Mouse (Mus musculus): ENCODE measurements around the gene Cd59b.
A peak's percentile ranks its signal among the peaks of the same experiment; 100 is the strongest.
"Not testable (repeated sequence)": the region's sequence is repeated elsewhere in the genome, so short reads cannot be mapped to it uniquely, and the experiment has no call there.

Cd59b gene

DNA sequence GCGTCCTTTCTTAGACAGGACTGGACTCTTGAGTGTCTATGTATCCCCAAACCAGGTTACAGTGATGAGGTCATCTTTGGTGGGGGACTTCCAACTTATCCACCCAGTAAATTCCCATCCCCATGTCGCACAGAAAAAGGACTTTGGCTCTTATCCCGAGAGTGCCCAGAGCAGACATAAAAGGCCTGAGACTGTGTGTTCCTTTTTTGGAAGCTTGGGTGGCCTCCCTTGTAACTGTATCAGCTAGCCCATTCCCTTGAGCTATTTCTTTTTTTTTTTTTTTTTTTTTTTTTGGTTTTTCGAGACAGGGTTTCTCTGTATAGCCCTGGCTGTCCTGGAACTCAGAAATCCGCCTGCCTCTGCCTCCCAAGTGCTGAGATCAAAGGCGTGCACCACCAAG is 4.1 kb upstream of the Cd59b start, which contains the start of gene Gm10912:
Gene Gm10912 (plus strand): TSS at position 301 of the 400 bp plus-strand sequence.
- not testable (repeated sequence) for DNase-seq (ENCODE audit: low spot score)

DNA sequence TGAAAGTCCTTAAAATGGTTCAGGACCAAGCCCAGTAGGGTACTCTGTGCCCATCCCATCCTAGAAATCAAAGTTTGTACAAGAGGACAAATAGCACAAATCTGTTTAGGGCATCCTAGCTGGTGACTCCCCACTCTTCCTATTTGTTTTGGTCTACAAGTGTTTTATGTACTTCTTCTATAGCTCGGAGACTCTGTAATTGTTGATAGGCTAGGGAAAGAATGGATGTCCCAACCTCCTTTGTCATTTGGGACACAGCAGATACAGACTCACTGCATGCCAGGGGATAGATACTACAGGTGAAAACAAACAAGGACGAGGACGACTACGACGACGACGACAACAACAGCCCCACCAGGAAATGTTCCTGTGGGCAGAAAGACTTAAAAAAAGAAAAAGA is 1.2 kb upstream of the Cd59b start, which contains the start of gene Gm10799:
Gene Gm10799 (minus strand): TSS at position 101 of the 400 bp plus-strand sequence.
- not testable (repeated sequence) for DNase-seq (ENCODE audit: low spot score)

DNA sequence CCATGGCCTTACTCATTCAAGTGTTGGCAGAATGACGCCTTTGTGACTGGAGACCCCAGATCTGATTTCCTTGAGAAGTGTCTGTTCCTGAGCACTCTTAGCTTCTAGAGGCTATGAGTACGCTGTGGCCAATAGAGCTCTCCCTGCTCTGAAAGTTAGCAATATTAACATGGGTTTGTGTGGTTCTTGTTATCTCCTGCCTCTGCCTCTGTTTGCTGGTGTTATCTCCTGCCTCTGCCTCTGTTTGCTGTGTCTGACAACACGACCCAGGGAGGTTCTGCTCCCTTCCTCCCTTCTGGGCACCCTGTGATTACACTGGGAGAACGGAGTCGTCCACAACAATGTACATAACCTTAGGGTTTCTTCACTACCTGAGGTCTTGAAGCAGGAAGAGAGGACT is 8.6 kb downstream of the Cd59b start:
- not testable (repeated sequence) for DNase-seq (ENCODE audit: low spot score)

DNA sequence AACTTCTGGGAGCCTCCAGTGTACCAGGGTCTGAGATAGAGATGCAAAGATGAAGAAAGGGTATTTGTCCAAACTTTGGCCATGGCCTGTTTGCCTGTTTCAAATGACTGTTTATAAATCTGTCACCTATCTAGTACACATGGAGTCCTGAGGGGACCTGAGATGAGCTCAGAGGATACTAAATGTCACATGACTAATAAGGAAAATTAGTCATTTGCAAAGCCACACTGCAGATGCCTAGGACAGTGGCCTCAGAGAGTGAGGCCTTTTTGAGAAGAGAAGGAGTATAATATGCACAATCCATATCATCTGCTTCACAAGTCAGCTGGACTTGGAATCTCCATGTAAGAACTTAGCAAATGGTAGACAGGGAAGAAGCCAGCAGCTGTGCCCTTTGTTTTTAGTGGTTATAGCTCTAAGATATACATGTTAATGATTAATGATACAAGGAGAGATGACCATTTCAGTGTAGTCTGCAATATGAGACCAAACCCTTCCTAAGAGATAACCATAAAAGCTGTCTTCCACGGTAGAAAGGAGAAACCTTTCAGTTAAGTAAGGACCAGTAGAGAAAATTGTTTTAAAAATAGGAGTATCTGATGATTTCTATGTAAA is 11.9 kb downstream of the Cd59b start:
- DNase-seq (ENCODE audit: low spot score): not testable (repeated sequence)

DNA sequence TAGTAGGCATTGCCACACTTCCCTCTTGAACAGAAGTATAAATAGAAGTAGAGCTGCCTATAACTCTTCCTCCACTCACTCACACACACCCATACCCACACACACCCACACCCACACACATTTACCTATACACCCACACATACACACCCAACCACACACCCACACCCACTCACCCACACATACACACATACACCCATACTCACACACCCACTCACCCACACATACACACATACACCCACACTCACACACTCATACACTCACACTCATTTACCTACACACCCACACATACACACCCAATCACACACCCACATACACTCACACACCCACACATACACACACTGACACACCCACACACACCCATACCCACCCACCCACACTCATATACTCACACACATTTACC is 12.8 kb downstream of the Cd59b start:
- DNase-seq (ENCODE audit: low spot score): no peak

DNA sequence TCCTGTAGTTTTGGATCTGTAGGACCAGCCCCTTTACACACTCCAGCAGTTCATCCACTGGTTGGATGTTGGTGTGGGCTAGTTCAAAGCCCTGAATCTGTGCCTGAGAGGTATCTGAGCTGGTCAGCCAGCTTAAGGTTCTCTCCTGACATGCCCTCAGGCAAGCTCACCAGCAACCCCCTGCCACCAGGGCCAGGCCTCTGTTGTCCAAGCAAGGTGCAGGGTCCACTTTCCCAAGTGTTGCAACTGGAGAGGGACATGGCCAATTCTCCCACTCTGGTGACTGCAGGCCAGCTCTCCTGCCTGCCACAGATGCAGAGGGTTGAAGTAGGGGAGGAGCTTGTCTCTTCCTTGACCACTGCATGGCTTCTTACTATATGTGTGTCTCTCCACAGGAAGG is 14.4 kb downstream of the Cd59b start:
- DNase-seq (ENCODE audit: low spot score): not testable (repeated sequence)

DNA sequence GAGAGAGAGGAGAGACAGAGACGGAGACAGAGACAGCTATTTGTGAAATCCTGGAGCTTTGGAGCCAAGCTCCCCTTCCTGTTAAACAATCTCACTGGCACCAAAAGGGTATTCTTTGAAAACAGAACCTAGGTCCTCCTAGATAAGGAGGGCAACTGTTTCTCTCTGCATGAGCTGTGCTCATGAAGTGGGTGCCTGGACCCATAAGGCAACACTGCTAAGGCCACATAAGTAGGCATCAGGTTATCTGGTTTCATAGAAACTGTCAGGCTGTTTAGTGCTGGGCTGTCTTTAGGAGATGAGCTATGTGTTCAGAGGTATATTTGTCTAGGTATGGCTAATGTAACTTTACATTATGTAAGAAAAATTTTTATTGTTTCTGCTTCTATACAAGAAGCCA is 17.9 kb downstream of the Cd59b start:
- not testable (repeated sequence) for DNase-seq (ENCODE audit: low spot score)

DNA sequence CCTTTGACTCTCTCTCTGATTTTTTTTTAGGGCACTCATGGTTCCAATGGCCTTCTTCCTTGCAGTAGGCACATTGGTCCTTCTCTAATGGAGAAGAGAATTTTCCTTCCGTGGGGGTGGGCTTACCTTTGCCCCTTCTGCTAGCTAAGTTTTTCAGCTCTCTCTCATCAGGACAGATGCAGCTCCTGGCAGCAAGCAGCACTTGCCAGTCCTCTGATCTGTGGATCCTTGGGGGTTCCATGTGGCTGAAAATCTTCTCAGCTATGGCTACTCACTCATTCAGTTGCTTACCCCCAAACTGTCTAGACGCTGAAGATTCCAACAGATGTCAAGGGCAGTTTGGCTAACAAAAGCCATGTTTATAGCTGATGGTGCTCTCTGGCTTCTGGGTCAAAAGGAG is 23.7 kb downstream of the Cd59b start:
- DNase-seq (ENCODE audit: low spot score): no peak

DNA sequence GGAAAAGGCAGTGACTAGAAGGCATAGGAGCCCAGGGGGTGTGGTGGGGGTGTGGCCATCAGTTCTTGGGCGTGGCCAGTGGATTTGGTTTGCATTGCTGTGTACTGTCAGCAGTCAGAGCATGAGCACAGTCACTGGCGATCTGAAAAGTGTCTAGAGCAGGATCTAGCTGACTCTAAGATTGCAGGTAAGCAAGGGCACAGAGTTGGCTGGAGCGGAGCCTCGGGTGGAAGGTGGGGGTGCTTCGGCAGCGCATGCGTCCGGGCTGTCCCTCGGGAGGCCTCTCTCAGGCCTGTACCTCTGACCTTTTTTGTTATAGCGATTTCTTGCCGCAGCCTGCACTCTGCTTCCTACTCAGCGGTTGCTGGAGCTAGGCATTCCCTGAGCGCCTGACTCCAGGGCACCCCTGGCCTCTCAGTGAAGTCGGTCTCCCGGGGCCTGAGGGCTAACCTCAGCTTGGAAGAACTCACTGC is 26.1 kb downstream of the Cd59b start, which contains the start of gene Cd59a:
Gene Cd59a (plus strand): TSS at position 61 of the 473 bp plus-strand sequence.
- peak; percentile 86 for DNase-seq (ENCODE audit: low spot score)

DNA sequence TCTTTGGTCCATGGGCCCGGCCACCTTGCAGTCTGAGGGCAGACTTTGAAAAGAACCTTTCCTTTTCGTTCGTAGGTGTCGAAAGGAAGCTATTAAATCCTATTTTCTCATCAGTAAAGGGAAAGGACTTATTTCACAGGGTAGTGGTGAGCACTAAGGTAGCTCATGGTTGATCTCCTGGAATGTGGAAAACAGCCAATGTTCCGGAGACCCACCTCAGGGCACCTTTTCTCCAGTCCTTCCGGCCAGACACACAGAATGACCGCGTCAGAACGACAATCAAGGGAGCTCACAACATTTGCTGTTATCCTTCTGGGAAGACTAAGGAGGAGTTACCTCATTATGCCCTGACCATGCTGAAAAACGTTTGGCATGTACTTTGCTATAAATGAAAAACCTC is 26.6 kb downstream of the Cd59b start:
- DNase-seq (ENCODE audit: low spot score): no peak

DNA sequence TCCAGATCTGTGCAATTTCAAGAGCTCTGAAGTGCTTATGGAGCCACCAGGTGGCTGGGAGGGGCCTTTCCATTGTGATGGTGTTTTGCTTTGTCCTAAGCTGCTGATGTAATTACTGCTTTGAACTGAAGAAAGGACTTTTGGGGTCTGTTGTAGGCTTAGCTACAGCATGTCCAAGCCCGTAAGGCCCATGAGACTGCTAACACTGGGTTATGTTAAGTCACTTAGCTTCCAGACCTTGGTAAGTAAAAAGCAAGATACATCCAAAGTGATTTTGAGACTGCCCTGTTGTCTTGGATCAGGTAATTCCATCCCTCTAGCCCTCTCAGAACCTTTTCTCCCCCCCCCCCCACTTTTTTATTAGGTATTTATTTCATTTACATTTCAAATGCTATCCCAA is 27.1 kb downstream of the Cd59b start:
- DNase-seq (ENCODE audit: low spot score): not testable (repeated sequence)

DNA sequence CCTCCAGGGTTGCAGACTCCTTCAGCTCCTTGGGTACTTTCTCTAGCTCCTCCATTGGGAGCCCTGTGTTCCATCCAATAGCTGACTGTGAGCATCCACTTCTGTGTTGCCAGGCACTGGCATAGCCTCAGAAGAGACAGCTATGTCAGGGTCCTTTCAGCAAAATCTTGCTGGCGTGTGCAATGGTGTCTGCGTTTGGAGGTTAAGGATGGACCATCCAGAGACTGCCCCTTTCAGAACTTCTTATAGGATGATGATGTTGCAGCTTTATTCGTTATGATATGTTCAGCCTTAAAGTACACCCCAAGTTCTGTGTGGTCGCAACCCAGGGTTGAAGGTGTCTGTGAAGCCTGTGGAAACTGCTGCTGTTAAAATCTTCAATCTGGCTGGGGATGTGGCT is 27.7 kb downstream of the Cd59b start:
- not testable (repeated sequence) for DNase-seq (ENCODE audit: low spot score)

DNA sequence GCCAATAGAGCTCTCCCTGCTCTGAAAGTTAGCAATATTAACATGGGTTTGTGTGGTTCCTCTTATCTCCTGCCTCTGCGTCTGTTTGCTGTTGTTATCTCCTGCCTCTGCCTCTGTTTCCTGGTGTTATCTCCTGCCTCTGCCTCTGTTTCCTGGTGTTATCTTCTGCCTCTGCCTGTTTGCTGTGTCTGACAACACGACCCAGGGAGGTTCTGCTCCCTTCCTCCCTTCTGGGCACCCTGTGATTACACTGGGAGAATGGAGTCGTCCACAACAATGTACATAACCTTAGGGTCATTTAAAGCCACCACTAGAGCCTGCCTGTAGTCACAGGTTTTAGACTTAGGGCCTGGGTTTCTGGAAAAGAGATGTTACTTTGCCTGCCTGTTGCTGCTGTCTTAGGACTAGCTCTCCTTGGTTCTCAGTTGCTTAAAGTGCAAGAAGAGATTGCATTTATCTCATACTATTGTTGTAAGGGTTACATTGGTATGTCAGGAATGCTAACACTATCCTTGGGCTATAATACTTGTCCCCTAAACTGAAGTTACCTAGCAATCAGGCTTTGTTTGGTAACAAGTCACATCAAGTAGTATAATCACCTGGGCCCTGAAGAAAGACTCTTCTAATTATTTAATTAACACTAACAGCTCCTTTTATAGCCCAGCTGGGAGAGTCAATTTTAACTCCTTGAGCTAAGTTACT is 29.0 kb downstream of the Cd59b start:
- no peak for DNase-seq (ENCODE audit: low spot score)

DNA sequence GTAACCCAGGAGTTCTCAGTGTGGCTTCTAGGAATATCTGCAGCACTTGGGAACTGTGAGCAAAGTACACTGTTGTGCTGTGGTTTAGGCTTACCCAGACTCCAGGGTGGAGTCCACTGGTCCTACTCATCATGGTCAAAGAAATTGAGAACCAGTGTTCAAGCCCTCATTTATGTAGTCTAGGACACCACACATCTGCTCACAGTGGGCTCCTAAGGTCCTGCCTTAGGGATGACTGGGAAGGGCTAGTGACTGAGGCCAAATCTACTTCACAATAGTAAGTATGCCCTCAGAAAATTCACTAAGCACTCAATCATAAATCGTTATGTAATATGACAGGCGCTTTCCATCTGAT is 29.6 kb downstream of the Cd59b start:
- no peak for DNase-seq (ENCODE audit: low spot score)

DNA sequence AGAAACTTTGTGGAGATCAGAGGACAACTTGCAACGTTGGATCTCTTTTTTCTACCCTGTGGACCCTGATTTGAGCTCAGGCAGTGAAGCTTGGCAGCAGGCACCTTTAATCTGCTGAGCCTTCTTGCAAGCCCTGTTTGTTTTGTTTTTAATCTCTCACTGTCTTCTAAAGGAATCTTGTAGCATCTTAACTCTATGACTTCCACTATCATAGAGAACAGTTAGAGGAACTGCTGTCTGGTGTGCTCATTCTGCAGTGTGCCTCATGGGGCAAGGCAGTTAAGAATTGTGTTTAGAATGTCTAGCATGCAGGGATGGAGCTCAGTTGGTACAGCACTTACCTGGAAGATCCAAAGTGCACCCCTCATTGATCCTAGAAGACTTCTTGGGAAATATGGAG is 30.3 kb downstream of the Cd59b start:
- no peak for DNase-seq (ENCODE audit: low spot score)

DNA sequence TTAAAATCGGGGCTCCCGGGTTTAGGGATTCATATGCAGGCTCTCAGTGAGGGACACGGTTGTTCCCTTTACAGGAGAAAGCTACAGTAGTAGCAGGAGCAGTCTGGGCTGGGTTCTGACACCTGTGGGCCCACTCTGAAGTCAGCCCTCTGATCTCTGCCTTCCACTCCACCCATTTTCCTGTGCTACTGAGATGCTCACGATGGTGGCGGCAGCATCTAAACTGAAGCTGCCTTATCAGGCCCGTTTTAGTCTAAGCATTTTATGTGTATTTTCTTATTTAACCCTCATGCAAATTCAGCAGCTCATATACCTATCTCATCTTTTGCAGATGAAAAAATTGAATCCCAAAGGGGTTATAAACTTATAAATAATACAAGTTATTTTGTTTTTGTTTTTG is 35.2 kb downstream of the Cd59b start:
- DNase-seq (ENCODE audit: low spot score): no peak

DNA sequence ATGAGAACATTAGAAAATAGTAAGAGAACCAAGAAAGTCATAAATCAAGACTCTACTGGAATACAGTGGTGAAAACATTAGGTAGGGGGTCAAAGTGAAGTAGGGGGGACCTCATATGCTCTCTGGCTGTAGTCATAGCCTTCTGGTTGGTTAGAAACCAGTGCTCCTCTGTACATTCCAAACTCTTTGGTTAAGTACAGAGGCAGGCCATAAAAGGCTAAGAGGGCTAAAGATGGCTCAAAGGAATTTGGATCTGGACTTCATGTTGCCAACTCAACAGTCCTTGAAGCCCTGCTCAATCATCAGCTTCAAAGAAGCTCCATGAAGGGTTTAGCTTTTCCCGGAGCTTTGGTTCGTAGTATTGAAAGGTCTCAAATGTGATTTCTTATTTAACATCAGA is 39.4 kb downstream of the Cd59b start:
- not testable (repeated sequence) for DNase-seq (ENCODE audit: low spot score)

DNA sequence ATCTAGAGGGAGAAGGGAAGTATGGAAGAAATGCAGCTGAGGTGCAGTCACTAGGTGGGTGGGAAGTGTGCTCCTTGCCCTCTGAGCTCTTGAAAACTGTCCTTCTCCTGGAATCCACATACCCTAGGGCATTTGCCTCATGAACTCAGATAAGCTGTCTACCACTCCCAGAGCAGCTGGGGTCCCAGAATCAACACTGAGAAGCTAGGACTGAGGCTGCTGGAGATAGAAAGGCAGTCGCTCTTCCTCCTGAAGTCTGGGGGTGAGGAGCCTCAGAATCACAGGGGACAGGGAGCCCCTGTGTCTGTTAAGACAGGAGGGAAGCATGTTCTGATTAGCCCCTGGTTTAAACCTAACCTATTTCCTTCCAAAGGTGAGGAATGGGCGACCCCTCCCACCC is 39.9 kb downstream of the Cd59b start:
- no peak for DNase-seq (ENCODE audit: low spot score)

DNA sequence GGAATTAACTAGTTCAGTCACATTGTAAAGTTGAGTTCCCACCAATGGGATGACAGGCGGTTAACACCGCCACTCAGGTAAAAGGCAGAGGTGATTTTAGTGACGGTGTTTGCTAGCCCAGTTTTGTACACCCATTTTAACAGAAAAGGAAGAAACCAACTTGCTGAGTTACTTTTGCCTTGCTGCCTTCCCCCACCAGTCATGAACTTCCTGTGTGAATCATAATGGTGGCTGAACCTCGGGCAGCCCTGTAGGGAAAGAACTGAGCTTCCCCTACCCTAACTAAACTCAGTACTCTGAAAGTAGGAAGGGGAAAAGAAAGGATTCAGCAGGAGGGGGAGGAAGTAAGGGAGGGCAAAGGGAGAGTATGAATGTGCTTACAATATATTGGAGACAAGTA is 40.4 kb downstream of the Cd59b start:
- DNase-seq (ENCODE audit: low spot score): no peak

DNA sequence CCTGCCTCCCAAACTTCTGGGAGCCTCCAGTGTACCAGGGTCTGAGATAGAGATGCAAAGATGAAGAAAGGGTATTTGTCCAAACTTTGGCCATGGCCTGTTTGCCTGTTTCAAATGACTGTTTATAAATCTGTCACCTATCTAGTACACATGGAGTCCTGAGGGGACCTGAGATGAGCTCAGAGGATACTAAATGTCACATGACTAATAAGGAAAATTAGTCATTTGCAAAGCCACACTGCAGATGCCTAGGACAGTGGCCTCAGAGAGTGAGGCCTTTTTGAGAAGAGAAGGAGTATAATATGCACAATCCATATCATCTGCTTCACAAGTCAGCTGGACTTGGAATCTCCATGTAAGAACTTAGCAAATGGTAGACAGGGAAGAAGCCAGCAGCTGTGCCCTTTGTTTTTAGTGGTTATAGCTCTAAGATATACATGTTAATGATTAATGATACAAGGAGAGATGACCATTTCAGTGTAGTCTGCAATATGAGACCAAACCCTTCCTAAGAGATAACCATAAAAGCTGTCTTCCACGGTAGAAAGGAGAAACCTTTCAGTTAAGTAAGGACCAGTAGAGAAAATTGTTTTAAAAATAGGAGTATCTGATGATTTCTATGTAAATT is 41.6 kb downstream of the Cd59b start:
- DNase-seq (ENCODE audit: low spot score): not testable (repeated sequence)

DNA sequence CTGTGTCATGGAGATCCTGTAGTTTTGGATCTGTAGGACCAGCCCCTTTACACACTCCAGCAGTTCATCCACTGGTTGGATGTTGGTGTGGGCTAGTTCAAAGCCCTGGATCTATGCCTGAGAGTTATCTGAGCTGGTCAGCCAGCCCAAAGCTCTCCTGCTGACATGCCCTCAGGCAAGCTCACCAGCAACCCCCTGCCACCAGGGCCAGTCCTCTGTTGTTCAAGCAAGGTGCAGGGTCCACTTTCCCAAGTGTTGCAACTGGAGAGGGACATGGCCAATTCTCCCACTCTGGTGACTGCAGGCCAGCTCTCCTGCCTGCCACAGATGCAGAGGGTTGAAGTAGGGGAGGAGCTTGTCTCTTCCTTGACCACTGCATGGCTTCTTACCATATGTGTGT is 43.9 kb downstream of the Cd59b start:
- not testable (repeated sequence) for DNase-seq (ENCODE audit: low spot score)

DNA sequence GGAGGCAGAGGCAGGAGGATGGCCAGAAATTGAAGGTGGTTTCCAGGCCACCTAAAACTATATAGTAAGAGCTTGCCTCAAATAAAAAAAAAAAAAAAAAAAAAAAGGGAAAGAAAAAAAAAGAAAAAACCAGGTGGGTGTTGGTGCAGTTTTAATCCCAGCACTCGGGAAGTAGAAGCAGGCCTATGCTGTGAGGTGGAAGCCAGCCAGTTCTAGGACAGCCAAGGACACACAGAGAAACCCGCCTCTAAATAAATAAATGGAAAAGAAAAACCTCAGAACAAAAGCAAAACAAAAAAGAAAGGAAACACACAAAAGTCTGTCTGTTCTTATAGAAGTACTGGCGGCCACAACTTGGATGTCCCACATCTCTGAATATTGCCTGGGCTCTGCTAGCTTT is 45.2 kb downstream of the Cd59b start:
- DNase-seq (ENCODE audit: low spot score): no peak

DNA sequence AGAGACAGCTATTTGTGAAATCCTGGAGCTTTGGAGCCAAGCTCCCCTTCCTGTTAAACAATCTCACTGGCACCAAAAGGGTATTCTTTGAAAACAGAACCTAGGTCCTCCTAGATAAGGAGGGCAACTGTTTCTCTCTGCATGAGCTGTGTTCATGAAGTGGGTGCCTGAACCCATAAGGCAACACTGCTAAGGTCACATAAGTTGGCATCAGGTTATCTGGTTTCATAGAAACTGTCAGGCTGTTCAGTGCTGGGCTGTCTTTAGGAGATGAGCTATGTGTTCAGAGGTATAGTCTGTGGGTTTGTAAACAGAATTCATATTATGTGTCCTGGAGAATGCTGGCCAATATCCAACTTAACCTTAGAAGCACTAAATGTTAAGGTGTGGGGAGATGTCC is 47.5 kb downstream of the Cd59b start:
- DNase-seq (ENCODE audit: low spot score): not testable (repeated sequence)
